Mouse (Mus musculus) fibroblast of lung, adult 2 months (primary cell): ENCODE results near the gene Gprc5d.

ENCODE experiments used
- DNase-seq: peaks from one replicate; pipeline ENCODE4 v3.0.0-alpha.2; 2011; ENCODE audit warnings: low read depth

Gene Gprc5d

GRCm38 (mm10) chr6:135069856-135070255, 48.2 kb downstream of the Gprc5d start:
- DNase-seq, result no peak

GRCm38 (mm10) chr6:135068221-135068620, 49.9 kb downstream of the Gprc5d start:
- no peak for DNase-seq

GRCm38 (mm10) chr6:135066795-135067445, 51.2 kb downstream of the Gprc5d start:
- no peak for DNase-seq

- peak; percentile 43 for DNase-seq
These were observed 52.7 kb downstream of the Gprc5d start, which contains the start of gene Gprc5a for GRCm38 (mm10) chr6:135065236-135065957. Gene Gprc5a, plus strand, starts transcription at chr6:135065651.

GRCm38 (mm10) chr6:135064621-135065020, 53.5 kb downstream of the Gprc5d start:
- no peak for DNase-seq

- DNase-seq, result no peak
These were observed 57.4 kb downstream of the Gprc5d start for GRCm38 (mm10) chr6:135060728-135061127.
